Mouse (Mus musculus) MEL-GATA-1-ER (cell line): ENCODE measurements around the gene Alg12.

ENCODE experiments used
- DNase-seq: peaks from one replicate; pipeline ENCODE4 v3.0.0-alpha.2; 2012; ENCODE audit warnings: low read depth; ENCODE audit errors: extremely low read depth

Alg12 gene

DNA sequence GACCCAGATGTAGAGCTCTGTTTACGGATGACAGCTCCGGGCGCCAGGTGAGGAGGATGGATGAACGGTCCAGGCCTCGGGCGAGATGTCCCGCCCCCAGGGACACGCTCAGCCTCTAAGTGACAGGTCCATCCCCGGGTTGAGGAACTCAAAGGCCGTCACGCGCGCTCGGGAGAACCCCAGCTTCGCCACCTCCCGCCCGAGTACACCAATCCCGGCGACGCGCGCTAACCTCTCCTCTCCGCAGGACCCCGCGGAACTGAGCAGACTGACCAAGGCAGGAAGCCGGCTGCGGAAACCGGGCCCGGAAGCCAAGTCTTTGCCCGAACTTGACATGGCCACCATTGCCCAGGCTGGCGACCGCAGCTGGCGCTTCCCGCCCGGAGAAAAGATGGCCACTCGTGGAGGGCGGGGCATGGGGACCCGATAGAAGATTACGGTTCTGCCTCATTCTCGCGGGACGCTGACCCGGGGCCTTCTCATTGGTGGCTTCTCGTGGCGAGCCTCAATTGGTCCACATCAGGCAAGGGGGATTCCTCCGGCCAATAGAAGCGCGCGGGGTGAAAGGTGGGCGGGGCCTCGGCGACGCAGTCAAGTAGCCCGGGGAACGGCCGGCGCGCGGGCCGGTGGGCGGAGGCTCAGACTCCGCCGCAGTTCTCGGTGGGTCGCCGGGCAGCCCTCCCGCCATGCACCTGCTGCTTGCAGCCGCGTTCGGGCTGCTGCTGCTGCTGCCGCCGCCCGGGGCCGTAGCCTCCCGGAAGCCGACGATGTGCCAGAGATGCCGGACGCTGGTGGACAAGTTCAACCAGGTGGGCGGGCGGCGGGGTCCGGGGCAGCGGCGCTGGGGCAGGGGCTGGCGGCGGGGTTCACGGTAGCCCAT, at the start of gene Alg12, which contains the start of gene Creld2:
Alg12 (minus strand) TSS at position 293 of the 880 bp plus-strand sequence.
Creld2 (plus strand) TSS at position 621 of the 880 bp plus-strand sequence.
- DNase-seq: peak; percentile 97

DNA sequence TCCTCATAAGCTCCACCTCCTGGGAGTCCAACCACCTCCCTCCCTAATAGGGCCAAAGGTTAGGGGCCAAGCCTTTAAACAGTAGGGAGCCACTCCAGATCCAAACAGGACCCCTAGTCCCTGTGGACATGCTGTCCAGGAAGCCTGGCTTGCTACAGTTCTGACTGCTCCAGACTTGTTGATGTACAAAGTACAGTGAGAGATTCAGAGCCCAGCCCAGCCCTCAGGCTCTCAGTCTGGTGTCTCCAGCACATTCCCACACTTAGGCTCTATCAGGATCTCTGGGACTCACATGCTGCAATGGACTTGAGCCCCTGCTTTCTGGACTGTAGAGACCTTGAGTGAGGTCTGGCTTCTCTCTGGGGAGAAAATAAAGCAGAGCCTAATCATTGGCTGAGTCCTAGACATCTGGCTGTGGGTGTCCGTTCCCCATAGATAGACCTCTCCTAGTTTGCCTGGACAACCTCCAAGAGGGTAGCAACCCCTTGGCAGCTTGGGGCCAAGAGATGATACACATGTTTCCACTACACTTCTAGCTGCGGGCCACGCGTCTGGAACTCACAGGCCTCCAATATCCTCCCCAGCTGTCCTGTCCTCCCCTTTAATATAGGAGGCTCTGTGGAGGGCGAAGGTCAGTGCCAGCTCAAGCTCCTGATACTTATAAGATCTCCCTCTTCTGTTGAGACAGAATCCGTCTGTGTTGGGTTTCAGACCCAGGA, 49.1 kb upstream of the Alg12 start:
- no peak for DNase-seq

DNA sequence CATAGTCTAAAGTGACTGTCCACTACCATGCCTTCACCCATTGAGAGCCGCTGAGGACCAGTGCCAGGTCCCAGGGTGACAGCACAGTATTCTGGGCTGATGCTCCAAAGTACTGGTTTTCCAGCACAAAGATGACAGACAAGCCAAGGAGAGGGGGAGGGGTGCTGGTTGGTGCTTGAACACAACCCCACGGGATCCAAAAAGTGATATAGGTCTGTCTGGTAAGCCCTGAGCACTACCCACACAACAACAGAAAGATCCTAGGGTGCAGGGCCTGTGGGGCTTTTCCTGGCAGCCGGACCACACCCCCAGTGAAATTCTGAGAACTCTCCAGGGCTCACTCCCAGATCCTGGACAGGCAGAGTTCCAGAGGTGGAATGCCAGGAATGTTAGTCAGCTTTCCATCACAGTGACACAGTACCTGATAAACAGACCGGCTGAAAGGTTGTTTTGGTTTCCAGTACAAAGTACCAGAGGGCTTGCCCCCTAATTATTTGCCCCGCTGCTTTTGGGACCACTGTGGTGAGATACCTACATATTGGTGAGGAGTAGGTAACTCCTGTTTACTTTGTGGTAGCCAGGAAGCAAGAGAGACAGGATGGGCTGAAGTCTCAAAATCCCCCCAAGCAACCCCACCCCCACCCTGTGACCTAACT, 48.4 kb upstream of the Alg12 start:
- DNase-seq: no peak

DNA sequence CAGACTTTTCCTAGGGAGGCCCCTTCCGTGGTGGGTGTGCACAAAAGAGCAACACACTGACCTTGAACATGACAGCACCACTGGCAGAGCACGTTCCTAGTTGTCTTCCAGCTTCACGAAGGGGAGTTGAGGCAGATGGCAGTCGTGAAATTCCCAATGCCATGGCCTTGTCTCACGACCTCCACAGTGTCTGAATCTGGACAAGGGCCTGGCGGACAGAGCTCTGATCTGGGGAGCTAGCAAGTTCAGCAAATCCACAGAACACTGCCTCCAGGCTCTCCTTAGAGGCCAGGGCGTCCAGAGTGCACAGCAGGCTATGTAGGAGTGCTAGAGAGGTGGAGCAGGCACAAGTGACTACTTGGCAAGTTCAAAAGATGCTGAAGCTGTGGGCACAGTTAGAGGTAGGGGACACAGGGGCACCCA, 47.8 kb upstream of the Alg12 start:
- no peak for DNase-seq

DNA sequence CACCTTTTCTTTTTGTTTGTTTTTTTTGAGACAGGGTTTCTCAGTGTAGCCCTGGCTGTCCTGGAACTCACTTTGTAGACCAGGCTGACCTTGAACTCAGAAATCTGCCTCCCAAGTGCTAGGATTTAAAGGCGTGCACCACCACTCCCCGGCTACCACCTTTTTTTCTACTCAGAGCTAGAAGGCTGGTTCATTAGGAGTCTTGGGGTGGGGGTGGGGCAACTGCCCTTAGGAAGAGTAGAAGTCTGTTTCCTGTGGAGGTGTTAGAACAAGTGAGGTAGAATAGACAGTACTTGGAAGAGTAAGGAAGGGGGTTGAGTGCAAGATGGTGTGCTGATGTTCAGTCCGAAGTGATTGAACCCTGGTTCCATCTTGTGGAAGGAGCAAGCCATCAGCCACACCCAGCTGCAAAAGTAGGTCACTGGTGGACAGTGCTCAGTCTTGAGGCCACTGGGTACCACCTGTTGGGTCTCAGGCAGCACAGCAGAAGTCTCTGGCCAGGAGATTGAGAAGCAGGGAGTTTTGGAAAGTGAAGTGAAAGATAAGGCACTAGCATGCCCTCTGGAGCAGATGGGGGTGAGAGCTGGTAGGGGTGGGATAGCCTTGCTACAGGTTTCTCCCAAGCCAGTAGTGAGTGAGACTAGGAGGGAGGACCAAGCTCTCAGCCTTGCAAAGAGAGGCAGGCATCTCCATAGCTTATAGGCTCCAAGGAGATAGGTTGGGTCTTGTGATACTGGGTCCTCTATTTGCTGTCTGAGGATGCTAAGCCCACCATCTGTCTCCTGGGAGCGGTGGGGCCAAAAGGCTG, 47.0 kb upstream of the Alg12 start:
- DNase-seq: no peak

DNA sequence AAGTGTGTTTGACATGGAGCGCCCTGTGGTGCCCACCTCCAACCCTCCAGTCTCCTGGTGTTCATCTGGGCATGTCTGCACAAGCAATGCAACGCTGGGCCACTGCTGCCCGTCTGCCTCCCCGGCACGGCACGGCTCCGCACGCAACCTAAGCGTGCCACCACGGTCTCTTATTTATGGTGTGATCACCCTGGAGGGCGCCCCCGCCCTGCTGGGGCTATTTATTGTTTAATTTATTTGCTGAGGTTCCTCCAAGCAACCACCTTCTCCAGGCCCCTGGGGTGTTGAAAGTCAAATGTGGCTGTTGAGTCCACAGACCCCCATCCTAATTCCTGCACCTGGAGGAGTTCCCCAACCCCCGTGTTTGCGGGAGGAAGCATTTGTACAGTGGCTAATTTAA, 45.9 kb upstream of the Alg12 start:
- no peak for DNase-seq

DNA sequence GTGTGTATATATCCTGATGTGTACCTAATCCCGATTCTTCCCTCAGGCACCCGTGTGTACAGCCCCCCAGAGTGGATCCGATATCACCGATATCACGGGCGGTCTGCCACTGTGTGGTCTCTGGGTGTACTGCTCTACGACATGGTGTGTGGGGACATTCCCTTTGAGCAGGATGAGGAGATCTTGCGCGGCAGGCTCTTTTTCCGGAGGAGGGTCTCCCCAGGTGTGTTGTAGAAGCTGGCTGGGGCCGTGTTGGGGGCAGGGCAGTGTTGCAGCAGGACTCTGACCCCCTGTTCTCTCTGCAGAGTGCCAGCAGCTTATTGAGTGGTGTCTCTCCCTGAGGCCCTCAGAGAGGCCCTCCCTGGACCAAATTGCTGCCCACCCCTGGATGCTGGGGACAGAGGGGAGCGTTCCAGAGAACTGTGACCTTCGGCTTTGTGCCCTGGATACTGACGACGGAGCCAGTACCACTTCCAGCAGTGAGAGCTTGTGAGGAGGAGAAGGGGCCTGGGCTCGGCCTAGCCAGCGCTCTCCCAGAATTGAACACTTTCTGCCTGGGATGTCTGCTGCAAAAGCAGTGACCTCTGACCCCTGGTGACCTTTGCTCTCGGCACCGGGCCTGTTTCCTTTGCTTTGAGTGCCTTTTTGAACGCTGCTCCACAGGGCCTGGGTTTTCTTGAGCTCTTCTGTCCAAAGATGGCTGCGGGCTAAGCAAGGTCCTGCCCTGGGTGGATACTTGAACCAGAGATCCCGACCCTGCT, 45.3 kb upstream of the Alg12 start:
- no peak for DNase-seq

DNA sequence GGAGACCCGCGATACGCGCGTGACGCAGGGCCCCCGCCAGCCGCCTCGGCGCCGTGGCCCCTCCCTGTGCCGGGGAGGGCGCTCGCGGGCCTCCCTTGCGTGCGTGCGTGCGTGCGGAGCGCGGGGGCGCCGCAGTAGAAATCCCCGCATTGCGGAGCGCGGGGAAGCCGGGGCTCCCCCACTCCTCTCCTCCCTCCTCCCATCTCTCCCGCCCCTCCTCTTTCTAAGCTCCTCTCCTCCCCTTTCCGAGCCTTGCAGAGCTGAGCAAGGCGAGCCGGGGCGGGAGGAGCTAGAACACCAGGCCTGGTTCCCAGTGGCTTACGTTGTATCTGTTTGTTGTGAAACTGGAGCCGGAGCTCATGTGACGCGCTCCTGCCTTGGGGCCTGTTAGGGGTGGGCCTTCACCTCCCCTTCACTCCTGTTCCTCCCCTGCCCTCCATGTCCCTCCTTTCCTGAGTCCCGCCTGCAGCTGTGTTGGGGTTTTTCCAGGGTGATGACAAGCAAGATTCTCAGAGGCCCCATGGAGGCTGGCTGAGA, 44.6 kb upstream of the Alg12 start:
- DNase-seq: peak; percentile 78

DNA sequence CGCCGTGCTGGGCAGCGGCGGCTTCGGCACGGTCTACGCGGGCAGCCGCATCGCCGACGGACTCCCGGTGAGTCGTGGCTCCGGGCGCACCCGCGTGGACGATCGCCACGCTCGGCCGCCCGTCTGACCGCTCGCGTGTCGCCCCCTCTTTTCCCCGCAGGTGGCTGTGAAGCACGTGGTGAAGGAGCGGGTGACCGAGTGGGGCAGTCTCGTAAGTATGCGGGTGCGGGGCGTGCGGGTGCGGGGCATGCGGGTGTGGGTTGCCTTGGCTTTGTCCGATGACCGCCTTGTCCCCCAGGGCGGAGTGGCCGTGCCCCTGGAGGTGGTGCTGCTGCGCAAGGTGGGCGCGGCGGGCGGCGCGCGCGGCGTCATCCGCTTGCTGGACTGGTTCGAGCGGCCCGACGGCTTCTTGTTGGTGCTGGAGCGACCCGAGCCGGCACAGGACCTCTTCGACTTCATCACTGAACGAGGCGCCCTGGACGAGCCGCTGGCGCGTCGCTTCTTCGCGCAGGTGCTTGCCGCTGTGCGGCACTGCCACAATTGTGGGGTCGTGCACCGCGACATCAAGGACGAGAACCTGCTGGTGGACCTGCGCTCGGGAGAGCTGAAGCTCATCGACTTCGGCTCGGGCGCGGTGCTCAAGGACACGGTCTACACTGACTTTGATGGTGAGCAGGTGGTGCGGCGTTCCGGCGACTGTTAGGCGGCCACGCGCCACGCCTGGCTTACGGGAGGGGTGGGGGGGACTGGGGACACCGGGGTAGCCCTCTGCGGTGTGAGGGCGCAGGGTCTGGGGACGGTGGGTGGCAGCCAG, 44.0 kb upstream of the Alg12 start:
- peak; percentile 11 for DNase-seq

DNA sequence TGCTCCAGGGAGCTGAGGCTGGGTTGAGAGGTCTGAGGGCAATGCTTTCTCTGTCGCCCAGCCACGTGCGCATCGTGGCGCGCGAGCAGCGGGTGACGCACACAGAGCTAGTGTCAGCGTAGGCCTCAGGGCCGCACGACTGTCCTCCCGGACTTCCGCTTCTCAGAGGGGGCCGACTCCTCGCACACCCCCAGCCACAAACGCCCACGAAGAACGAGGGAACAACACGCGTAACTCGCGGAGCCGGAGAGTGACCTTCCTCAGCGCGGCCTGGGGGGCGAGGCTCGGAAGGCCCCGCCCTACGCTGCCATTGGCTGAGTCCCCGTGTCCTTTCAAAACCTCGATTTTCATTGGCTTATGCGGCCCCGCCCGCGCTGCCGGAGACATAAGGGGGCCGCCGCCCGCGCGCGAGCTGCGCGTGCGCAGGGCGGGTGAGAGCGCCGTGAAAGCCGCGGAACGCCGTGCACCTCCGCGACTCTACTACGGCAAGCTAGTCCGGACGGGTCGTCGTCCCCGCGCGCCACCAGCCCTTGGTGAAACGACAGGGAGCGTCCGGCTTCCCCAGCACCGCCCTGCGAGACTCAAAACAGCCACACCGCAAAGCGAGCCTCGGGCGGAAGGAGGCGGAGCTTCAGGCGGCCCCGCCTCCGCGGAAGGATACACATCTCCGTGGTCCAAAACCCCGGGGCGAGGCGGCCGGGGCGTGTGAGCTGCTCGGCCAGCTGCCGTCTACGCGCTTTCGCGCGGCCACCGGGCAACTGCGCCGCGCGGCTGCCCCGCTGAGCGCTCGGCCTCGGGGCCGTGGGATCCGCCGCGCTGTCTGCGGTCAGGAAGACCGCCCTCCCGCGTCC, 42.9 kb upstream of the Alg12 start, which contains the start of gene Pim3:
Pim3 (plus strand) TSS at position 415 of the 851 bp plus-strand sequence.
- peak; percentile 89 for DNase-seq

DNA sequence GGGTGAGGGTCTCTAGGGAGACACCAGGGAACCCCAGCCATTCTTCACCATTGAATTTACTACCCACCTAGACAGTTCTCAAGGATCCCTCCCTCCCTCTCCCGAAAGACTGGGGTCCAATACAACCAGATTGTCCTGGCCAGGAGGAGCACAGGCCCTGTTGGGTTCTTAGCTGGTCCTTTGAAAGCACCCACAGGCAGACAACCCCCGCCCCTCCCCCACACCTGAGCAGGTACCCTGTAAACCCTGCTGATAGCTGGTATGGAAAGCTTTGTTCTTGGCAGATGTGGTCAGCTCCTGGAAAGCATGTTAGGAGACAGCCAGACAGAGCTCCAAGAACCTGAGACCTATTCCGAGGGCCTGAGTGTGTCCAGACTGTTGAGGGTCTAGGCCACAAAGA, 41.7 kb upstream of the Alg12 start:
- DNase-seq: no peak

DNA sequence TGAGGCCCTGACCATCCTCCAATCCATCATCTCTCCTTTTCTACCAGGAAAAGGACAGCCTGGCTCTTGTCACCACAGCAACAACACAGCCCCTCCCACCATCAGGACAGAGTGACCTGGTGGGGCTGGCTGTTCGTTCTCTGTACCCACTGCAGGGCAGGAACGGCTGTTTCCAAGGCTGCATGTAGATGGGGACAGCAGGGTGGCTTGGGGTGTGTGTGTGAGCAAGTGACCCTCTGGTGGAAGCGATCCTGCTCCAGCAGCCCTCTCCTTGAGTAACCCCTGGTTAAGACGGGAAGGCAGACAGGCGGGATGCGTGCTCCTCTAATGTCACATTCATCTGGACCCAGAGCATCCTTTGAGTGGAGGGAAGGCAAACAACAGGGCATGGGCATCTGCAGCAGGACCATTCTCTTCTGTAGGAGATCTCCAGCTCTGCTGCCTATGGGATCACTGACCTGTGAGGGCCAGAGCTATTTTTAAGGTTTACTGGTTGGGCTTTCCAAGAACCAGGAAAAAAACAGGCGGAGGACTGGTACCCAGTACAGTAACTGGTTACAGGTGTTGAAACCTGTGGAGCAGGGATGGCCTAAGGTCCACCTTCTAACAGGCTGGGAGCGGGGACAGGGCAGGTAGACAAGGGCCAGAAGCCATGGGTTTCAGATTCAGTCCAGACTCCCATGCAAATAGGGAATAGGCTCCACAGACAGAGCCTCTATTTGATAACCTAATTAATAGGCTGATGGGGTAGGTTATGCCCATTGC, 40.3 kb upstream of the Alg12 start:
- DNase-seq: no peak

DNA sequence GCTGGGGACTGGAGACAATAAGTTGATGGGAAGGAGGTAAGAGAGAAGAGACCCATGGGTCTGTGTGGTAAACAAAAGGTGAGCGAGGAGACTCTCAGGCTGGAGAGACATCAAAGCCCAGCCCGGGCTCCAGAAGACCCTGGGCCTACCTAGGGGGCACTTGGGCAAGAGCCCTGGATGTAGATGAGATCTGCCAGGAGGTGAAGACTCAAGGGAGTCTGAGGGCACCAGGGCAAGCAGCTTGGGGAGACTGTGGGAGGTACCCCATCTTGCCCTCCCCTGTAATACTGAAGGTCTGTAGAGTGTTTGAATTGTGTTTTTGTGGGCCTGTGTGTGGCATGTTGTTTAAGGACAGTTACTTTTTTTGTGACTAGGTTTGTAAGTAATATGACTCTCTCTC, 39.6 kb upstream of the Alg12 start:
- no peak for DNase-seq

DNA sequence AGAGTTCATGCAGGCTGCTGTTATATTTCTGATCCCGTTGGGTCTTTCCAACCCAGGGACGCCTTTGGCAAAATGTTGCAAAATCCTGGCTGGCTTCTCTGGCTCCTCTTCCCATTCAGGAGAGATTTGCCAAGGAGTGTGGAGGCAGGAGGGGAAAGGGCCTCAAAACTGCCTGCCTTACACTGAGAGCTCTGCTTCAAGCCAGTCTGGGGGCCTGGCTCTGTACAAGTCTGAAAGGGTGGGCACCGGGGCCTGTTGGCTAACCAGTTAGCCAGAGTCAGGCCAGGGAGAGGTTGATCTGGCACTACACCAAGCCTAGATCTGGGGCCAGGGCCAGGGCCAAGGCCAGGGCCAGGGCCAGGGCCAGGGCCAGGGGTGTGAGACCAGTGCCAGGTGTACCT, 39.0 kb upstream of the Alg12 start:
- DNase-seq: no peak

DNA sequence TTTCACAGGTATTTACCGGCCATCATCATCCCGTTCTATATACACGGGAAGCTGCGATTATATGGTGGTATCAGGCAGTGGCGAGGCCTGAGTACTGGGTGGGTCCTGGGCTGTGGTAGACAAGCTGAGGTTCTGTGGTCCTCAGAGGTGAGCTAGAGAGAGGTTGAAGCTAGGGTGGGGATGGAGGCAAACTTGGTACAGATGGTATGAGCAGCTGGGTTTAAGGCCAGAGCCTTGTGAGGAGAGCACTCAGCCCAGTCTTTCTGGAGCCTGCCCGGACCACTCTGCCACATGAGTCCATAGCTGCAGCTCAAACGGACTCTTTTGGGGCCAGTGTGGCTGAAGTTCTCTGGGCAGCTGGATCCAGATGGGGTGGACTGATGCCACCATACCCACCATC, 38.2 kb upstream of the Alg12 start:
- DNase-seq: no peak

DNA sequence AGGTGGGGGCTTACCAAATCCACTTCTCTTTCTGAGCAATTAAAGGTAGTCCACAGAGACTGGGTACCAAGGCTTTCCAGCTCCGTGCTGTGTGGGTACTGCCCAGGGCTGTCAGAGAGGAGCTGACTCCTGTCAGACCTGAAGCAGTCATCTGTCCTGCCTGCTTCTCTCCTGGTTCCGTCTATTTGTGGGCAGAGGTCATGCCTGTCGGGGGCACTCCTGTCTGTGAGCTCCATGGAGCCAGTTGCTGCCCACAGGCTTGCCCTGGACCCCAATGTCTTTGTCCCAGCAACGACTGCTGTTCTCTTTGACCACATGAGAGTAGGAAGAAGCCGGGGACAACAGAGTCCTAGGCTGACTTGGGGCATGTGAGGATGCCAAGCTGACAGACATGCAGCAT, 37.5 kb upstream of the Alg12 start:
- no peak for DNase-seq

DNA sequence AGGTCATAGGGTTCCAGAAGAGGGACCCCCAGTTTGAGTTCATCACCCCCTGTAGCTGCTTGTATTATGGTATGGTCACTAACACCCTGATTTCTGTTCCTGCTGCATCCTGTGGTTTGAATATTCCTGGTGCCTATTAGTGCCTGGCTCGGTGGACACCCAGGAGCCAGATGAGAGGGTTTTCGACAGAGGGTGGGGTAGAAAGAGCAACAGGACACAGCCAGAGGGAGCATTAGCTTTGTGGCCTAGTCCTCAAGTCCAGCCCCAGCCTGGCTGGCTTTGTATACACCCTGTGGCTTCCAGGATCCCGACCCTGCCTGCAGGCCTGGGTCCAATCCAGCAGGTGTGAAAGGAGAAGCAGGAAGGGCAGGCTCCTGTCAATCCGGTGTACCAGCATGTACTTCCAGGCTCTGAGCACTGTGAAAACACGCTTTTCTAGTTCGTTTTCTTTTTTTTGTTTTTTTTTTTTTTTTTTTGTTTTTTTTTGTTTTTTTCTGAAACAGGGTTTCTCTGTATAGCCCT, 36.8 kb upstream of the Alg12 start:
- no peak for DNase-seq
